ENCODE assay signal across 9 mouse cellular contexts in the genomic region with DNA sequence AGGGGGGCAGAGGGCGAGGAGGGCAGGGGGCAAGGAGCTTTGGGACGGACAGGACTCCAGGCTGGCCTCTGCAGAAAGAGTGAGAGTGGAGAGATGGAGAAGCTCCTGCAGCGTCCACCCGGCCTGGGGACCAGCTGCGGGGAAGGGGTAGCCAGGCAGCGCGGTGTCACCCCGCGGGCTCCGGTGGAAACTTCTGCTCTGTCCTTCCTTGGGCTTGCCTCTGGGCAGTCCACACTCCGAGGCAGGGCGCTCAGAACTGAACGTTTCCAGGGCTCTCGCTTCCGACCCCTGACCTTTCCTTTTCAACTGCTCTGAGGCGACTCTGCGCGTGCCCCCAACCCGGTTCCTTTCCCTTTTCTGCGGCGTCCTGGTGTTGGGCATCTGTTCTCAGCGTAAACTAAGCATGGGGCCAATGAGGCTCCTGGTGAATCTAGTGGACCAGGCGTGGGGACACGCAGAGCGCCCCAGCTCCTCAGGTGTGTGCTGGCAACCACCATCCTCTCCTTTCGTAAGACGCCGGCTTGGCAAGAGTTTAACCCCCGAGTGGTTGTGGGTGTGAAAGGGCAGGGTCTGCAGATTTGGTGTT. TPM values are rescaled to one million over a fixed set of nuclear protein-coding genes. Genes with fewer than 3 reads are reported as not detected.
DNase-seq lines count a peak whose midpoint lies in the region; ATAC-seq lines count a peak whose summit lies in the region.
"Had no signal": no experiment of that assay in that cellular context is flagged by ENCODE, and none has a peak within 500 bp of the region (broad histone marks: within the 10 kb centered on the region; RNA-seq: fewer than 3 reads in every experiment).

No protein-coding gene starts in this region.

- peak overlapping the region; percentile 92 for H3K4me2 ChIP-seq in kidney, embryonic 14.5 days (replicated peaks; ENCODE audit: low read depth, low read length)
- peak overlapping the region; percentile 55 for H3K4me2 ChIP-seq in forebrain, embryonic 14.5 days (ENCODE audit: low read length)
- peak overlapping the region; percentile 62 for H3K4me2 ChIP-seq in hindbrain, embryonic 16.5 days (ENCODE audit: low read length)
- H3K4me2 ChIP-seq in lung, embryonic 16.5 days (ENCODE audit: low read depth, low read length), result peak overlapping the region; percentile 75

- H3K9ac ChIP-seq in kidney, embryonic 14.5 days (ENCODE audit: low read depth, low read length), result peak overlapping the region; percentile 28
- peak overlapping the region; percentile 37 for H3K9ac ChIP-seq in forebrain, embryonic 14.5 days (ENCODE audit: low read length)
- H3K9ac ChIP-seq in hindbrain, embryonic 16.5 days (ENCODE audit: low read depth, low read length), result peak overlapping the region; percentile 46
- peak overlapping the region; percentile 58 for H3K9ac ChIP-seq in lung, embryonic 16.5 days (ENCODE audit: low read length)

- no peaks in the 10 kb centered on the region for H3K9me3 ChIP-seq in kidney, embryonic 14.5 days (ENCODE audit: control insufficient read depth, low read length)
- no peaks in the 10 kb centered on the region for H3K9me3 ChIP-seq in forebrain, embryonic 14.5 days (replicated peaks; ENCODE audit: control insufficient read depth, low read length)
- no peaks in the 10 kb centered on the region for H3K9me3 ChIP-seq in hindbrain, embryonic 16.5 days (ENCODE audit: control insufficient read depth, low read length)
- no peaks in the 10 kb centered on the region for H3K9me3 ChIP-seq in lung, embryonic 16.5 days (ENCODE audit: control insufficient read depth, low read length)

- peak overlapping the region; percentile 40 for H3K4me3 ChIP-seq in kidney, embryonic 14.5 days (ENCODE audit: low read length)
- H3K4me3 ChIP-seq in forebrain, embryonic 14.5 days (ENCODE audit: low read depth, low read length), result peak overlapping the region; percentile 21
- peak overlapping the region; percentile 33 for H3K4me3 ChIP-seq in hindbrain, embryonic 16.5 days (ENCODE audit: low read length)
- H3K4me3 ChIP-seq in lung, embryonic 16.5 days (ENCODE audit: low read length), result peak overlapping the region; percentile 47

- WGBS in kidney, embryonic 14.5 days, result 3% methylated on average over 24 of the region's 29 CpGs
- 4% methylated on average over 25 of the region's 29 CpGs for WGBS in forebrain, embryonic 14.5 days
- WGBS in hindbrain, embryonic 16.5 days, result under 1% methylated on average over 27 of the region's 29 CpGs
- WGBS in lung, embryonic 16.5 days, result 3% methylated on average over 28 of the region's 29 CpGs

- peaks cover 8% of the 10 kb centered on the region; the same call in 1 of the 2 replicates for H3K4me1 ChIP-seq in kidney, embryonic 14.5 days (ENCODE audit: control insufficient read depth, insufficient read depth, low read length)
- peaks cover 2% of the 10 kb centered on the region; the same call in 1 of the 2 replicates for H3K4me1 ChIP-seq in forebrain, embryonic 14.5 days (ENCODE audit: control insufficient read depth, insufficient read depth, low read length)
- peaks cover 3% of the 10 kb centered on the region for H3K4me1 ChIP-seq in hindbrain, embryonic 16.5 days (ENCODE audit: control insufficient read depth, insufficient read depth, low read depth, low read length)
- H3K4me1 ChIP-seq in lung, embryonic 16.5 days (replicated peaks; ENCODE audit: control insufficient read depth, insufficient read depth, low read length), result no peaks in the 10 kb centered on the region

- ATAC-seq in kidney, embryonic 14.5 days (ENCODE audit: low FRiP score, low TSS enrichment), result peak; percentile 76
- peak; percentile 61 for ATAC-seq in cerebellum, adult (ENCODE audit: insufficient number of reproducible peaks, low FRiP score, low TSS enrichment)
- peak; percentile 42 for ATAC-seq in forebrain, embryonic 14.5 days
- peak; percentile 75 for ATAC-seq in hindbrain, embryonic 16.5 days
- peak; percentile 79 for ATAC-seq in lung, embryonic 16.5 days (ENCODE audit: low read depth)

- peaks cover 25% of the 10 kb centered on the region for H3K36me3 ChIP-seq in kidney, embryonic 14.5 days (ENCODE audit: control insufficient read depth, insufficient read depth, low read length)
- peaks cover 32% of the 10 kb centered on the region for H3K36me3 ChIP-seq in forebrain, embryonic 14.5 days (ENCODE audit: control insufficient read depth, insufficient read depth, low read length)
- peaks cover 25% of the 10 kb centered on the region for H3K36me3 ChIP-seq in hindbrain, embryonic 16.5 days (ENCODE audit: control insufficient read depth, insufficient read depth, low read length)
- peaks cover 21% of the 10 kb centered on the region for H3K36me3 ChIP-seq in lung, embryonic 16.5 days (ENCODE audit: control insufficient read depth, insufficient read depth, low read length)

- no peak for DNase-seq in kidney, adult 8-10 months
- no peak for DNase-seq in forebrain, embryonic 14.5 days (ENCODE audit: low spot score)
- peak; percentile 47 for DNase-seq in retina, postnatal 1 day
- DNase-seq in frontal cortex, adult 2 months (ENCODE audit: extremely low spot score in 1 of 2, low spot score in 1 of 2), result no peak

- H3K27ac ChIP-seq in kidney, embryonic 14.5 days (ENCODE audit: low read depth, low read length), result no peak overlapping the region
- H3K27ac ChIP-seq in forebrain, embryonic 14.5 days (ENCODE audit: low read depth, low read length), result no peak overlapping the region
- no peak overlapping the region for H3K27ac ChIP-seq in hindbrain, embryonic 16.5 days (ENCODE audit: low read depth, low read length)
- no peak overlapping the region for H3K27ac ChIP-seq in lung, embryonic 16.5 days (ENCODE audit: low read length)

- 0 out of 2 replicates have a peak, but pooled peaks cover 4% of the 10 kb centered on the region for H3K27me3 ChIP-seq in kidney, embryonic 14.5 days (ENCODE audit: control insufficient read depth, insufficient read depth, low read length)
- H3K27me3 ChIP-seq in forebrain, embryonic 14.5 days (replicated peaks; ENCODE audit: control insufficient read depth, insufficient read depth, low read length), result no peaks in the 10 kb centered on the region
- H3K27me3 ChIP-seq in hindbrain, embryonic 16.5 days (replicated peaks; ENCODE audit: control insufficient read depth, insufficient read depth, low read length), result peaks cover 6% of the 10 kb centered on the region
- no peaks in the 10 kb centered on the region; the same call in 1 of the 2 replicates for H3K27me3 ChIP-seq in lung, embryonic 16.5 days (ENCODE audit: control insufficient read depth, insufficient read depth, low read depth, low read length)
- H3K27me3 ChIP-seq: CH12.LX had no signal

RNA-seq across cellular contexts. Expression of gene Agbl2, which starts 0.5 kb away (rescaled TPM):
- 0.37 TPM in 2 replicates for polyA plus RNA-seq in kidney, embryonic 14.5 days (2014; fragmentation: Nextera tagmentation; extraction: Ambion mirVana)
- 0.89 and 1.2 TPM in 2 replicates for polyA plus RNA-seq in forebrain, embryonic 14.5 days (2014; fragmentation: Nextera tagmentation; extraction: Ambion mirVana)
- 0.69 and 1.1 TPM in 2 replicates for polyA plus RNA-seq in hindbrain, embryonic 16.5 days (2015; fragmentation: Nextera tagmentation; extraction: Ambion mirVana)
- polyA plus RNA-seq in lung, embryonic 16.5 days (2015; fragmentation: Nextera tagmentation; extraction: Ambion mirVana), result 2.4 and 2.5 TPM in 2 replicates
- polyA plus RNA-seq in frontal cortex, adult 2 months (2012; rRNA removed), result 1.8 and 2.6 TPM in 2 replicates

RNA-seq across cellular contexts. Expression of gene Fnbp4, which starts 37.8 kb away (rescaled TPM):
- 82.6 and 118 TPM in 2 replicates for polyA plus RNA-seq in kidney, embryonic 14.5 days (2014; fragmentation: Nextera tagmentation; extraction: Ambion mirVana)
- polyA plus RNA-seq in forebrain, embryonic 14.5 days (2014; fragmentation: Nextera tagmentation; extraction: Ambion mirVana), result 48.9 and 70.3 TPM in 2 replicates
- 75.0 and 90.6 TPM in 2 replicates for polyA plus RNA-seq in hindbrain, embryonic 16.5 days (2015; fragmentation: Nextera tagmentation; extraction: Ambion mirVana)
- polyA plus RNA-seq in lung, embryonic 16.5 days (2015; fragmentation: Nextera tagmentation; extraction: Ambion mirVana), result 85.7 and 88.5 TPM in 2 replicates
- polyA plus RNA-seq in frontal cortex, adult 2 months (2012; rRNA removed), result 80.5 and 87.2 TPM in 2 replicates
